Mouse (Mus musculus) thymus, adult 2 months (tissue): Measurements from ENCODE around the gene Tubg2. TPM values are rescaled to one million over a fixed set of nuclear protein-coding genes. Genes with fewer than 3 reads are reported as not detected.

Experiments used
- DNase-seq: peaks from one replicate; pipeline ENCODE4 v3.0.0; 2021
- H3K27ac ChIP-seq: fragments of 200-500 bp; 2 replicates; pipeline ENCODE4 v1.5.1; 2012; ENCODE audit warnings: low read length, control low read depth; ENCODE audit not compliant: control insufficient read depth, insufficient read depth
- H3K27me3 ChIP-seq: fragments of 200-500 bp; 2 replicates; pipeline ENCODE4 v1.6.1; 2012; ENCODE audit warnings: mild to moderate bottlenecking, low read length, moderate library complexity, mixed read lengths; ENCODE audit not compliant: control insufficient read depth, insufficient read depth
- H3K36me3 ChIP-seq: fragments of 200-500 bp; 2 replicates; pipeline ENCODE4 v1.6.1; 2012; ENCODE audit warnings: mild to moderate bottlenecking, low read length, moderate library complexity; ENCODE audit not compliant: control insufficient read depth, insufficient read depth
- H3K4me1 ChIP-seq: fragments of 200-500 bp; replicated peaks from 2 replicates; pipeline ENCODE4 v1.6.1; 2012; ENCODE audit warnings: low read length; ENCODE audit not compliant: control insufficient read depth, insufficient read depth
- H3K4me3 ChIP-seq: fragments of 200-500 bp; 2 replicates; pipeline ENCODE4 v1.5.1; 2012; ENCODE audit warnings: mild to moderate bottlenecking, low read length, control low read depth, moderate library complexity; ENCODE audit not compliant: control insufficient read depth, insufficient read depth
- CTCF ChIP-seq: fragments of 200-500 bp; IDR thresholded peaks from 2 replicates; pipeline ENCODE4 v1.5.1; 2012; ENCODE audit warnings: mild to moderate bottlenecking, control low read depth, low read length, moderate library complexity, borderline replicate concordance; ENCODE audit not compliant: control insufficient read depth, poor library complexity, insufficient read depth; ENCODE audit errors: extremely low read depth
- POLR2A ChIP-seq: fragments of 200-500 bp; IDR thresholded peaks from 2 replicates; pipeline ENCODE4 v1.6.1; 2012; ENCODE audit warnings: mild to moderate bottlenecking, low read length, control low read depth, moderate library complexity; ENCODE audit not compliant: control insufficient read depth, poor library complexity, insufficient read depth; ENCODE audit errors: extremely low read depth
- WGBS: fragments of 180-500 bp; shearing (Covaris S2); methylation state at CpG from one replicate; pipeline ENCODE4 v1.1.7; 2018; 5-methylcytosine and 5-hydroxymethylcytosine counted together
- polyA plus RNA-seq: library from polyadenylated mRNA; depleted of rRNA; stranded (reverse); fragments of >200 nt; gene quantifications from 2 replicates; pipeline ENCODE4 v1.2.3, GENCODE M21; 2012

Gene Tubg2
- polyA plus RNA-seq, 1 experiment: 3.3 TPM

GRCm38 (mm10) chr11:101134217-101134865 is 21.4 kb upstream of the Tubg2 start:
- H3K36me3 ChIP-seq: no peaks in the 10 kb centered on the region
- TF ChIP-seq POLR2A: no peak
- no peak for TF ChIP-seq CTCF
- H3K4me3 ChIP-seq: no peak overlapping the region
- no peak for DNase-seq
- 0 out of 2 replicates have a peak, but pooled peaks cover 2% of the 10 kb centered on the region for H3K4me1 ChIP-seq
- 95% methylated on average over 13 of the region's 13 CpGs for WGBS
- no peak overlapping the region for H3K27ac ChIP-seq
- H3K27me3 ChIP-seq: no peaks in the 10 kb centered on the region; the same call in 1 of the 2 replicates

GRCm38 (mm10) chr11:101137000-101137399 is 18.7 kb upstream of the Tubg2 start:
- 88% methylated on average over 7 of the region's 7 CpGs for WGBS

GRCm38 (mm10) chr11:101138536-101139181 is 17.0 kb upstream of the Tubg2 start:
- no peak for TF ChIP-seq CTCF
- no peak for TF ChIP-seq POLR2A
- H3K4me3 ChIP-seq: no peak overlapping the region
- H3K27ac ChIP-seq: no peak overlapping the region
- DNase-seq: no peak
- no peaks in the 10 kb centered on the region for H3K36me3 ChIP-seq
- WGBS: 43% methylated on average over 15 of the region's 15 CpGs
- peaks cover 6% of the 10 kb centered on the region; the same call in 1 of the 2 replicates for H3K27me3 ChIP-seq
- peaks cover 7% of the 10 kb centered on the region; the same call in 1 of the 2 replicates for H3K4me1 ChIP-seq

More at GRCm38 (mm10) chr11:101137000-101137399, 18.7 kb upstream of the Tubg2 start:
- H3K36me3 ChIP-seq: no peaks in the 10 kb centered on the region
- H3K27ac ChIP-seq: no peak overlapping the region
- peaks cover 6% of the 10 kb centered on the region; the same call in 1 of the 2 replicates for H3K27me3 ChIP-seq
- DNase-seq: no peak
- peaks cover 4% of the 10 kb centered on the region; the same call in 1 of the 2 replicates for H3K4me1 ChIP-seq
- no peak overlapping the region for H3K4me3 ChIP-seq
- TF ChIP-seq POLR2A (no peak), CTCF (no peak)

GRCm38 (mm10) chr11:101140164-101140819 is 15.4 kb upstream of the Tubg2 start:
- Histone ChIP-seq H3K4me3 (no peak overlapping the region), H3K36me3 (no peaks in the 10 kb centered on the region), H3K4me1 (peaks cover 7% of the 10 kb centered on the region; the same call in 1 of the 2 replicates), H3K27me3 (peaks cover 6% of the 10 kb centered on the region; the same call in 1 of the 2 replicates), H3K27ac (no peak overlapping the region)
- TF ChIP-seq CTCF (no peak), POLR2A (no peak)
- 67% methylated on average over 27 of the region's 27 CpGs for WGBS
- no peak for DNase-seq

- no peak for TF ChIP-seq CTCF
- no peak for TF ChIP-seq POLR2A
- no peak overlapping the region for H3K4me3 ChIP-seq
- no peaks in the 10 kb centered on the region for H3K36me3 ChIP-seq
- peaks cover 7% of the 10 kb centered on the region; the same call in 1 of the 2 replicates for H3K4me1 ChIP-seq
- WGBS: 88% methylated on average over 8 of the region's 8 CpGs
- H3K27ac ChIP-seq: no peak overlapping the region
- DNase-seq: no peak
- peaks cover 6% of the 10 kb centered on the region; the same call in 1 of the 2 replicates for H3K27me3 ChIP-seq
Observed at GRCm38 (mm10) chr11:101141088-101141487, 14.6 kb upstream of the Tubg2 start.

- TF ChIP-seq POLR2A (no peak), CTCF (no peak)
- Histone ChIP-seq H3K4me1 (peaks cover 7% of the 10 kb centered on the region; the same call in 1 of the 2 replicates), H3K27me3 (peaks cover 6% of the 10 kb centered on the region; the same call in 1 of the 2 replicates), H3K4me3 (no peak overlapping the region), H3K36me3 (no peaks in the 10 kb centered on the region), H3K27ac (no peak overlapping the region)
- WGBS: 98% methylated on average over 10 of the region's 10 CpGs
- DNase-seq: no peak
Observed at GRCm38 (mm10) chr11:101142215-101142967, 13.3 kb upstream of the Tubg2 start.
